Mouse (Mus musculus) adrenal gland, adult 8-10 months (tissue): Measurements from ENCODE around the gene Scgb2b12. TPM values are rescaled to one million over a fixed set of nuclear protein-coding genes. Genes with fewer than 3 reads are reported as not detected.
"Not testable (repeated sequence)": the region's sequence is repeated elsewhere in the genome, so short reads cannot be mapped to it uniquely, and the experiment has no call there.

Experiments used
- DNase-seq: peaks from one replicate; pipeline ENCODE4 v3.0.0; 2022
- total RNA-seq, 4 experiments: library from RNA; stranded (reverse); gene quantifications; 2 replicates each; pipeline ENCODE4 v1.2.4; 2022

The Scgb2b12 gene
- not detected for total RNA-seq

GRCm38 (mm10) chr7:32327145-32327544, at the start of gene Scgb2b12:
Scgb2b12 (minus strand) TSS chr7:32327245.
- not testable (repeated sequence) for DNase-seq

GRCm38 (mm10) chr7:32333882-32334281, 6.8 kb upstream of the Scgb2b12 start, which contains the start of gene Scgb1b12:
Scgb1b12 (plus strand) TSS chr7:32334182.
- DNase-seq: not testable (repeated sequence)

Other genes with a start within 250 kb of the Scgb2b12 start
- not detected for gene Scgb1b10, start 226.4 kb downstream of the Scgb2b12 start, total RNA-seq
- gene Scgb2b11, start 116.1 kb downstream of the Scgb2b12 start, total RNA-seq: not detected
- gene Scgb1b11, start 104.4 kb downstream of the Scgb2b12 start, total RNA-seq: not detected
- gene Scgb1b12, start 6.9 kb upstream of the Scgb2b12 start, total RNA-seq: not detected
- gene Scgb1b29, start 114.3 kb upstream of the Scgb2b12 start, total RNA-seq: not detected